Mouse (Mus musculus): ENCODE measurements around the gene Olfr237-ps1. TPM values are rescaled to one million over a fixed set of nuclear protein-coding genes. Genes with fewer than 3 reads are reported as not detected.
"Not testable (repeated sequence)": the region's sequence is repeated elsewhere in the genome, so short reads cannot be mapped to it uniquely, and the experiment has no call there.

Gene Olfr237-ps1
- not detected in 2 replicates for polyA plus RNA-seq (2015; fragmentation: Nextera tagmentation; extraction: Ambion mirVana)

- H3K9ac ChIP-seq; H3K27me3 ChIP-seq; H3K27ac ChIP-seq; H3K9me3 ChIP-seq; H3K4me1 ChIP-seq (replicated peaks); ATAC-seq (ENCODE audit: low FRiP score); H3K4me2 ChIP-seq; H3K36me3 ChIP-seq; H3K4me3 ChIP-seq: not testable (repeated sequence)
- 93% methylated on average over 2 of the region's 2 CpGs for WGBS
Observed at GRCm38 (mm10) chr6:43146267-43146666, at the start of gene Olfr237-ps1. Gene Olfr237-ps1 (plus strand): TSS chr6:43146567.

GRCm38 (mm10) chr6:43106069-43106468, 40.3 kb upstream of the Olfr237-ps1 start, which contains the start of gene Olfr441:
Gene Olfr441 (plus strand): TSS chr6:43106369.
- not testable (repeated sequence) for H3K36me3 ChIP-seq; H3K9ac ChIP-seq; H3K4me2 ChIP-seq; H3K4me1 ChIP-seq (replicated peaks); H3K4me3 ChIP-seq; H3K27ac ChIP-seq; H3K27me3 ChIP-seq; ATAC-seq (ENCODE audit: low FRiP score); H3K9me3 ChIP-seq
- WGBS = 85% methylated on average over 1 of the region's 1 CpGs

GRCm38 (mm10) chr6:43159502-43159901, 13.1 kb downstream of the Olfr237-ps1 start:
- Histone ChIP-seq H3K27me3 (no peaks in the 10 kb centered on the region), H3K9me3 (no peaks in the 10 kb centered on the region), H3K4me1 (replicated peaks) (no peaks in the 10 kb centered on the region), H3K4me3 (no peak overlapping the region), H3K9ac (no peak overlapping the region), H3K36me3 (no peaks in the 10 kb centered on the region), H3K27ac (no peak overlapping the region), H3K4me2 (no peak overlapping the region)
- no peak for ATAC-seq (ENCODE audit: low FRiP score)
- 45% methylated on average over 1 of the region's 1 CpGs for WGBS

DNA sequence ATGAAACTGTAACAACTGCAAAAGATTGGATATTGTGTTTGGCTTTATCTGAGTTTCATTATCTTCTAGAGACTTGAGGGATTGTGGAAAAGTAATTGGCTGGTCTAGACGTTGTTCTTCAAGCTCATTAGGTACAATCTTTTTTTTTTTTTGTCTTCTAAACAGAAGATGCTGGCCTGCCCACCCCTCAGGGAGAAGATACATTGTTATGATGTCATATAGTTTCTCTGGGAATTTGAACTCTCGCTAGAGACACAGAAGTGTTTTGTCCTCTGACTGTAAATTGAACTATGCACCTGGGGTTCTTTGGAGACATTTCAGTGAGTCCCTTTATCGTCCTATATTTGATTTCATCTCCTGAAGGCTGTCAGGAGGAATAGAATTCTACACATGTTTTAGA, 16.6 kb downstream of the Olfr237-ps1 start, which contains the start of gene Olfr437:
Gene Olfr437, plus strand, starts transcription at position 301 of the 400 bp plus-strand sequence.
- H3K4me2 ChIP-seq = no peak within 1 kb of the TSS
- H3K27ac ChIP-seq = no peak within 1 kb of the TSS
- H3K36me3 ChIP-seq = no peaks in the 10 kb centered on the region
- H3K27me3 ChIP-seq = no peaks in the 10 kb centered on the region
- no peaks in the 10 kb centered on the region for H3K4me1 ChIP-seq (replicated peaks)
- no peak for ATAC-seq (ENCODE audit: low FRiP score)
- H3K4me3 ChIP-seq = no peak within 1 kb of the TSS
- no peaks in the 10 kb centered on the region for H3K9me3 ChIP-seq
- 73% methylated on average over 3 of the region's 3 CpGs for WGBS
- H3K9ac ChIP-seq = no peak within 1 kb of the TSS

DNA sequence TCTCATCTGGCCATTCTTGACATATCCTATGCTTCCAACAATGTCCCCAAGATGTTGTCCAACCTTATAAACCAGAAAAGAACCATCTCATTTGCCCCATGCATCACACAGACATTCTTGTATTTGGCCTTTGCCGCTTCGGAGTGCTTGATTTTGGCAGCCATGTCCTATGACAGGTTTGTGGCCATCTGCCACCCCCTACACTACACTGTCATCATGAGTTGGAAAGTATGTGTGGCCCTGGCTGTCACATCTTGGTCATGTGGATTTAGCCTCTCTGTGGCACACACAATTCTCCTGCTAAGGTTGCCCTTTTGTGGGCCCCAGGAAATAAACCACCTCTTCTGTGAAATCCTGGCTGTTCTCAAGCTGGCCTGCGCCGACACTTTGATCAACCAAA, 20.9 kb downstream of the Olfr237-ps1 start:
- no peaks in the 10 kb centered on the region for H3K9me3 ChIP-seq
- no peaks in the 10 kb centered on the region for H3K27me3 ChIP-seq
- H3K4me2 ChIP-seq = no peak overlapping the region
- WGBS = 96% methylated on average over 4 of the region's 4 CpGs
- H3K36me3 ChIP-seq = no peaks in the 10 kb centered on the region
- no peak overlapping the region for H3K27ac ChIP-seq
- H3K9ac ChIP-seq = no peak overlapping the region
- no peak for ATAC-seq (ENCODE audit: low FRiP score)
- H3K4me1 ChIP-seq (replicated peaks) = no peaks in the 10 kb centered on the region
- no peak overlapping the region for H3K4me3 ChIP-seq

- no peak for ATAC-seq (ENCODE audit: low FRiP score)
- no peaks in the 10 kb centered on the region for H3K36me3 ChIP-seq
- no peaks in the 10 kb centered on the region for H3K4me1 ChIP-seq (replicated peaks)
- H3K9ac ChIP-seq = no peak within 1 kb of the TSS
- H3K27ac ChIP-seq = no peak within 1 kb of the TSS
- no peaks in the 10 kb centered on the region for H3K27me3 ChIP-seq
- no peaks in the 10 kb centered on the region for H3K9me3 ChIP-seq
- H3K4me3 ChIP-seq = no peak within 1 kb of the TSS
- WGBS = 83% methylated on average over 4 of the region's 4 CpGs
- no peak within 1 kb of the TSS for H3K4me2 ChIP-seq
Observed at GRCm38 (mm10) chr6:43171840-43172239, 25.5 kb downstream of the Olfr237-ps1 start, which contains the start of gene Olfr13. Gene Olfr13 (plus strand): TSS chr6:43172140.

GRCm38 (mm10) chr6:43178129-43178528, 31.8 kb downstream of the Olfr237-ps1 start:
- Histone ChIP-seq H3K27ac (no peak overlapping the region), H3K4me2 (no peak overlapping the region)
- ATAC-seq (ENCODE audit: low FRiP score) = peak; percentile 36; the same call in 1 of the 2 replicates

GRCm38 (mm10) chr6:43178584-43179501, 32.5 kb downstream of the Olfr237-ps1 start:
- H3K4me2 ChIP-seq = no peak overlapping the region
- H3K9ac ChIP-seq = no peak overlapping the region
- 54% methylated on average over 6 of the region's 6 CpGs for WGBS
- 0 out of 2 replicates have a peak, but pooled peaks cover 7% of the 10 kb centered on the region for H3K4me1 ChIP-seq (replicated peaks)
- no peaks in the 10 kb centered on the region for H3K27me3 ChIP-seq
- no peak overlapping the region for H3K4me3 ChIP-seq
- no peaks in the 10 kb centered on the region for H3K9me3 ChIP-seq
- no peak overlapping the region for H3K27ac ChIP-seq
- peak; percentile 86 for ATAC-seq (ENCODE audit: low FRiP score)
- no peaks in the 10 kb centered on the region for H3K36me3 ChIP-seq

More at GRCm38 (mm10) chr6:43178129-43178528, 31.8 kb downstream of the Olfr237-ps1 start:
- Histone ChIP-seq H3K27me3 (no peaks in the 10 kb centered on the region), H3K36me3 (no peaks in the 10 kb centered on the region), H3K9ac (no peak overlapping the region), H3K4me1 (replicated peaks) (0 out of 2 replicates have a peak, but pooled peaks cover 7% of the 10 kb centered on the region), H3K4me3 (no peak overlapping the region), H3K9me3 (no peaks in the 10 kb centered on the region)
- WGBS = 87% methylated on average over 1 of the region's 1 CpGs

DNA sequence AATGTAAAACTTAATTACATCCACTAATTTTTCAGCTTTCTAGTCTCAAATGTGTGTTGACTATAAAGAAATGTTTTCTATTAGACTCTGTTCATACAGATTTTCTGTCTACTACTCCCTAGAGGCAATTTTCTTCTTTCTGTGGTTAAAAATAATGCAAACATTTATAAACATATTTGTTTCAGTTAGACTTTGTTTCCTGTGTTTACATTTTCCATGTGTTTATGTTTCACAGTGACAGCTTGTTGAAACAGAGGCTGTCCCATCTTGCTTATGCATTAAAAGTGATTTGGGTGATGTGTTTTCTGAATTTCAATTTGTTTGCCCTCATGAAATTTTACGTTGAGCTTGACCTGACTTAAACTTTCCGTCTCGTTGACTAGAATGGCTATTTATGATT, 44.6 kb downstream of the Olfr237-ps1 start:
- no peak overlapping the region for H3K4me3 ChIP-seq
- H3K27me3 ChIP-seq = no peaks in the 10 kb centered on the region
- no peaks in the 10 kb centered on the region for H3K9me3 ChIP-seq
- H3K9ac ChIP-seq = no peak overlapping the region
- no peak for ATAC-seq (ENCODE audit: low FRiP score)
- 92% methylated on average over 3 of the region's 3 CpGs for WGBS
- no peaks in the 10 kb centered on the region for H3K4me1 ChIP-seq (replicated peaks)
- no peaks in the 10 kb centered on the region for H3K36me3 ChIP-seq
- no peak overlapping the region for H3K27ac ChIP-seq
- H3K4me2 ChIP-seq = no peak overlapping the region

- Histone ChIP-seq H3K4me1 (replicated peaks) (no peaks in the 10 kb centered on the region), H3K27ac (no peak within 1 kb of the TSS), H3K36me3 (no peaks in the 10 kb centered on the region), H3K4me2 (no peak within 1 kb of the TSS), H3K9ac (no peak within 1 kb of the TSS), H3K4me3 (no peak within 1 kb of the TSS), H3K9me3 (no peaks in the 10 kb centered on the region), H3K27me3 (no peaks in the 10 kb centered on the region)
- no peak for ATAC-seq (ENCODE audit: low FRiP score)
Observed at GRCm38 (mm10) chr6:43196781-43197180, 50.4 kb downstream of the Olfr237-ps1 start, which contains the start of gene Olfr435. Gene Olfr435 (plus strand): TSS chr6:43197146.

DNA sequence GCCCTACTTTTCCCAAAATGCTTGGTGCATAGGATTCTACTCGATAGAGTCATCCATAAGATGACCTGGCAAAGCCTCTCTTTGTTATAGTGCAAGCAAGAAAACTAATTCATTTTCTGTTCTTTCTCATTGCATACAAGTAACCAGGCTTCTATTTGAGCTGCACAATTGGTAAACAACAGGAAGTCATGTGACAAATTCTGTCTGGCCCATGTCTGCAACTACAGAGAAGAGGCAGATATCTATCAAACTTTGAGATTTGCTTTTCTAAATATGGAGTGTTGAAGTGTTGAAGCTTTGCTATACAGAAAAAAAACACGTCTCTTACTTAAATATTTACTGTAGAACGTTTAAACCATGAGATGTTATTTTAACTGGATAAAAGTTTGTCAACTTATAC, 51.7 kb downstream of the Olfr237-ps1 start:
- 83% methylated on average over 3 of the region's 3 CpGs for WGBS

DNA sequence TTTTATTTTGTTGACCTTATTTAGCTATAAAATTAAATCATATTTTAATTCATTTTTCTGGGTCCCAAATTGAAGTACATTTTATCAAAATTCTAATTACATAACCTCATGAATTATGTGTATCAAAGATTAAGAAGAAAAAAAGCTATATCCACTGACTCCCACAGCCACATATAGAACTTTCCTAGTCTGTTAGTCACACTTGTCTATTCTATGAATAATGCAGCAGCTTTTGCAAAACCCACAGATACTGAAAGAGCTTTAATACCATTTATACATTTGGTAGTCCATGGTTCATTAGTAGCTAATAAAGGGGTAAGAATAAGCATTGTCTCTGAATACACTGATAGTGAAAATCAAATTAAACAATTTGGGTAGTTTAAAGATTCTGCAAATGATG, 56.4 kb downstream of the Olfr237-ps1 start:
- Histone ChIP-seq H3K4me3 (no peak overlapping the region), H3K4me1 (replicated peaks) (no peaks in the 10 kb centered on the region), H3K9me3 (no peaks in the 10 kb centered on the region), H3K9ac (no peak overlapping the region), H3K4me2 (no peak overlapping the region), H3K27me3 (no peaks in the 10 kb centered on the region), H3K27ac (no peak overlapping the region), H3K36me3 (no peaks in the 10 kb centered on the region)
- ATAC-seq (ENCODE audit: low FRiP score) = no peak

More for the DNA sequence above, 51.7 kb downstream of the Olfr237-ps1 start:
- Histone ChIP-seq H3K27me3 (no peaks in the 10 kb centered on the region), H3K4me1 (replicated peaks) (no peaks in the 10 kb centered on the region), H3K4me3 (no peak overlapping the region), H3K36me3 (no peaks in the 10 kb centered on the region), H3K27ac (no peak overlapping the region), H3K9ac (no peak overlapping the region), H3K4me2 (no peak overlapping the region), H3K9me3 (no peaks in the 10 kb centered on the region)
- ATAC-seq (ENCODE audit: low FRiP score) = no peak

- Histone ChIP-seq H3K4me1 (replicated peaks) (no peaks in the 10 kb centered on the region), H3K9me3 (no peaks in the 10 kb centered on the region), H3K4me2 (no peak overlapping the region), H3K27ac (no peak overlapping the region), H3K27me3 (no peaks in the 10 kb centered on the region), H3K9ac (no peak overlapping the region), H3K4me3 (no peak overlapping the region), H3K36me3 (no peaks in the 10 kb centered on the region)
- 33% methylated on average over 2 of the region's 2 CpGs for WGBS
- ATAC-seq (ENCODE audit: low FRiP score) = no peak
Observed at GRCm38 (mm10) chr6:43205355-43205754, 59.0 kb downstream of the Olfr237-ps1 start.
